In genomic region chr14:30606817-30607216, GRCm38 (mm10) we compare ENCODE assay signal across 31 mouse cellular contexts. TPM values are rescaled to one million over a fixed set of nuclear protein-coding genes. Genes with fewer than 3 reads are reported as not detected.
DNase-seq lines count a peak whose midpoint lies in the region; ATAC-seq and TF ChIP-seq lines count a peak whose summit lies in the region.
"Had no signal": no experiment of that assay in that cellular context is flagged by ENCODE, and none has a peak within 500 bp of the region (broad histone marks: within the 10 kb centered on the region; RNA-seq: fewer than 3 reads in every experiment).

No protein-coding gene starts in this region.

- TF ChIP-seq POLR2A in CH12.LX (IDR thresholded peaks at IDR 0.05; ENCODE audit: low read depth, low read length) = 0 out of 2 replicates have a peak, but pooled peaks have one; percentile 24

- H3K27me3 ChIP-seq in midbrain, embryonic 10.5 days (ENCODE audit: low read depth, poor library complexity, severe bottlenecking) = no peaks in the 10 kb centered on the region
- H3K27me3 ChIP-seq in midbrain, embryonic 13.5 days = no peaks in the 10 kb centered on the region
- no peaks in the 10 kb centered on the region for H3K27me3 ChIP-seq in CH12.LX (replicated peaks)
- H3K27me3 ChIP-seq in stomach, embryonic 16.5 days (ENCODE audit: control insufficient read depth, insufficient read depth, low read length) = no peaks in the 10 kb centered on the region
- H3K27me3 ChIP-seq: embryonic facial prominence, embryonic 15.5 days; forebrain, embryonic 15.5 days; limb, embryonic 13.5 days; liver, embryonic 13.5 days; lung, embryonic 15.5 days; Patski had no signal

- TF ChIP-seq CTCF in CH12.LX (conservative IDR thresholded peaks at IDR 0.05 in 1 of 2, IDR thresholded peaks at IDR 0.05 in 1 of 2; ENCODE audit: low read depth in 2 of 2, low read length in 2 of 2) = no peak

- no peak for ATAC-seq in midbrain, embryonic 13.5 days
- ATAC-seq in stomach, embryonic 16.5 days (ENCODE audit: insufficient read depth, low FRiP score) = no peak
- ATAC-seq: activated CD4-positive, CD25-positive, alpha-beta regulatory T cell, adult 4 months; forebrain, embryonic 15.5 days; hindbrain, embryonic 16.5 days; intestine, embryonic 16.5 days; Patski had no signal

- H3K4me1 ChIP-seq in midbrain, embryonic 10.5 days = peaks cover 13% of the 10 kb centered on the region
- H3K4me1 ChIP-seq in midbrain, embryonic 13.5 days (replicated peaks) = no peaks in the 10 kb centered on the region
- peaks cover 54 to 70% of the 10 kb centered on the region in 2 experiments for H3K4me1 ChIP-seq in CH12.LX (ENCODE audit: control insufficient read depth in 1 of 2, insufficient read depth in 2 of 2)
- no peaks in the 10 kb centered on the region for H3K4me1 ChIP-seq in stomach, embryonic 16.5 days (ENCODE audit: control insufficient read depth, insufficient read depth, low read length)
- H3K4me1 ChIP-seq: forebrain, embryonic 15.5 days; limb, embryonic 13.5 days had no signal

- H3K4me2 ChIP-seq in midbrain, embryonic 13.5 days (replicated peaks) = no peak overlapping the region
- no peak overlapping the region for H3K4me2 ChIP-seq in CH12.LX (ENCODE audit: insufficient read depth, low read depth, poor library complexity, severe bottlenecking)
- H3K4me2 ChIP-seq in stomach, embryonic 16.5 days (ENCODE audit: low read depth, low read length) = no peak overlapping the region
- H3K4me2 ChIP-seq: embryonic facial prominence, embryonic 15.5 days; forebrain, embryonic 15.5 days; heart, embryonic 11.5 days; limb, embryonic 13.5 days; liver, embryonic 13.5 days; lung, embryonic 15.5 days had no signal

- 88% methylated on average over 5 of the region's 5 CpGs for WGBS in midbrain, embryonic 10.5 days
- 82% methylated on average over 5 of the region's 5 CpGs for WGBS in midbrain, embryonic 13.5 days
- 80% methylated on average over 5 of the region's 5 CpGs for WGBS in stomach, embryonic 16.5 days

- no peak for TF ChIP-seq RAD21 in CH12.LX (IDR thresholded peaks at IDR 0.05; ENCODE audit: low read depth, low read length)

- intact Hi-C loops in heart, postnatal 36 days (cut with DNase I) = no loop called here

- in situ Hi-C loops in CH12.LX (cut with MboI; ENCODE audit: low pct_ligation_motif_present, low pct_unique_long_range_greater_than_20kb, low sequenced_read_pairs) = no loop called here

- H3K9ac ChIP-seq in midbrain, embryonic 13.5 days (replicated peaks) = no peak overlapping the region
- H3K9ac ChIP-seq in CH12.LX (ENCODE audit: insufficient read depth, low read depth) = no peak overlapping the region
- no peak overlapping the region for H3K9ac ChIP-seq in stomach, embryonic 16.5 days (ENCODE audit: low read length)
- H3K9ac ChIP-seq: embryonic facial prominence, embryonic 15.5 days; forebrain, embryonic 15.5 days; limb, embryonic 13.5 days; liver, embryonic 13.5 days; lung, embryonic 15.5 days had no signal

- peak overlapping the region; percentile 4; the same call in 1 of the 2 replicates for H3K27ac ChIP-seq in midbrain, embryonic 10.5 days (replicated peaks)
- no peak overlapping the region for H3K27ac ChIP-seq in midbrain, embryonic 13.5 days
- H3K27ac ChIP-seq in CH12.LX (ENCODE audit: insufficient read depth, low read depth) = peak overlapping the region; percentile 69
- 0 out of 2 replicates have a peak overlapping the region, but pooled peaks have one; percentile 18 for H3K27ac ChIP-seq in stomach, embryonic 16.5 days (ENCODE audit: low read length)
- H3K27ac ChIP-seq: embryonic facial prominence, embryonic 15.5 days; forebrain, embryonic 15.5 days; hindbrain, embryonic 10.5 days; limb, embryonic 13.5 days; liver, embryonic 13.5 days; lung, embryonic 15.5 days had no signal

- no peak for DNase-seq in midbrain, embryonic 10.5 days (ENCODE audit: low spot score)
- peak; percentile 74 for DNase-seq in CH12.LX (ENCODE audit: extremely low read depth)
- DNase-seq in ES-CJ7 (ENCODE audit: low read depth, low spot score) = peak; percentile 79
- DNase-seq in heart, postnatal 36 days = no peak
- no peak for DNase-seq in embryo, embryonic 10.5 days (ENCODE audit: low spot score)
- DNase-seq: adrenal gland, adult 8-10 months; cerebellum, adult 2 months; cerebellum, postnatal 25 days; embryo, embryonic 11 days; gastrocnemius, postnatal 14 days; heart, adult 11 months; kidney, adult 9 months; kidney, postnatal 36 days; liver, embryonic 13.5 days; lung, postnatal 36 days; right cerebral cortex, postnatal 14 days; spleen, adult 18-20 months; thymus, postnatal 14 days had no signal

- dilution Hi-C loops in CH12.LX (cut with MboI; ENCODE audit: extremely low pct_ligation_motif_present, extremely low pct_unique_long_range_greater_than_20kb, low sequenced_read_pairs) = no loop called here

- no peak overlapping the region for H3K4me3 ChIP-seq in midbrain, embryonic 10.5 days
- no peak overlapping the region for H3K4me3 ChIP-seq in midbrain, embryonic 13.5 days (replicated peaks)
- H3K4me3 ChIP-seq in CH12.LX (replicated peaks in 1 of 3; ENCODE audit: low read depth in 2 of 3, low read length in 2 of 3, poor library complexity in 1 of 3) = no peak overlapping the region
- H3K4me3 ChIP-seq in stomach, embryonic 16.5 days (replicated peaks; ENCODE audit: low read length) = no peak overlapping the region
- H3K4me3 ChIP-seq: embryonic facial prominence, embryonic 15.5 days; forebrain, embryonic 15.5 days; hindbrain, embryonic 10.5 days; limb, embryonic 13.5 days; liver, embryonic 13.5 days; lung, embryonic 15.5 days had no signal

- H3K9me3 ChIP-seq in midbrain, embryonic 10.5 days (replicated peaks) = no peaks in the 10 kb centered on the region
- no peaks in the 10 kb centered on the region for H3K9me3 ChIP-seq in midbrain, embryonic 13.5 days
- no peaks in the 10 kb centered on the region for H3K9me3 ChIP-seq in CH12.LX (replicated peaks; ENCODE audit: low read length)
- no peaks in the 10 kb centered on the region for H3K9me3 ChIP-seq in stomach, embryonic 16.5 days (replicated peaks; ENCODE audit: control insufficient read depth, low read length)
- H3K9me3 ChIP-seq: embryonic facial prominence, embryonic 15.5 days; forebrain, embryonic 15.5 days; G1E; hindbrain, embryonic 10.5 days; limb, embryonic 13.5 days; liver, embryonic 13.5 days; lung, embryonic 15.5 days had no signal

- H3K36me3 ChIP-seq in midbrain, embryonic 10.5 days = peaks cover 9% of the 10 kb centered on the region
- 0 out of 2 replicates have a peak, but pooled peaks cover 9% of the 10 kb centered on the region for H3K36me3 ChIP-seq in midbrain, embryonic 13.5 days
- H3K36me3 ChIP-seq in CH12.LX (replicated peaks in 1 of 2; ENCODE audit: control insufficient read depth in 1 of 2, insufficient read depth in 1 of 2, low read length in 1 of 2) = peaks cover 68 to 92% of the 10 kb centered on the region in 2 experiments
- H3K36me3 ChIP-seq in stomach, embryonic 16.5 days (ENCODE audit: control insufficient read depth, insufficient read depth, low read length) = peaks cover 11% of the 10 kb centered on the region
- H3K36me3 ChIP-seq: forebrain, embryonic 15.5 days had no signal

- peaks cover 16% of the 10 kb centered on the region for H3K79me2 ChIP-seq in CH12.LX (replicated peaks; ENCODE audit: control insufficient read depth, extremely low read depth, insufficient read depth, poor library complexity, severe bottlenecking)

- TF ChIP-seq EP300 in CH12.LX (IDR thresholded peaks at IDR 0.05; ENCODE audit: low read length) = no peak; the same call in 1 of the 2 replicates

TF ChIP-seq in CH12.LX, 34 proteins besides CTCF, POLR2A, EP300 and RAD21:
- TF ChIP-seq TCF12 (IDR thresholded peaks at IDR 0.05; ENCODE audit: low read depth, low read length) (peak; percentile 77), MEF2A (IDR thresholded peaks at IDR 0.05; ENCODE audit: borderline replicate concordance, low read depth, low read length) (no peak), BHLHE40 (IDR thresholded peaks at IDR 0.05; ENCODE audit: low read depth, low read length) (peak; percentile 27; the same call in 1 of the 2 replicates)

RNA-seq across cellular contexts. Expression of gene Prkcd, which starts 19.2 kb away (rescaled TPM):
- polyA plus RNA-seq in midbrain, embryonic 10.5 days (2016; fragmentation: Nextera tagmentation; extraction: Ambion mirVana) = 20.8 and 23.2 TPM in 2 replicates
- polyA plus RNA-seq in midbrain, embryonic 13.5 days (2015; fragmentation: Nextera tagmentation; extraction: Ambion mirVana) = 14.5 and 17.4 TPM in 2 replicates
- total RNA-seq in CH12.LX (2012; rRNA removed) = 109 and 110 TPM in 2 replicates
- total RNA-seq in CH12.LX (2014; rRNA removed) = 119 and 122 TPM in 2 replicates
- 186 and 189 TPM in 2 replicates for polyA plus RNA-seq in CH12.LX (2012; ENCODE audit: insufficient read length, low read depth)
- 54.8 and 56.5 TPM in 2 replicates for polyA plus RNA-seq in stomach, embryonic 16.5 days (2015; fragmentation: Nextera tagmentation; extraction: Ambion mirVana)
- 10 to 100 TPM; 10.5 to 14.3 TPM for total RNA-seq in heart, postnatal 36 days (2021)

RNA-seq across cellular contexts. Expression of gene Rft1, which starts 47.3 kb away (rescaled TPM):
- polyA plus RNA-seq in midbrain, embryonic 10.5 days (2016; fragmentation: Nextera tagmentation; extraction: Ambion mirVana) = 14.8 and 15.3 TPM in 2 replicates
- 10.8 and 10.9 TPM in 2 replicates for polyA plus RNA-seq in midbrain, embryonic 13.5 days (2015; fragmentation: Nextera tagmentation; extraction: Ambion mirVana)
- total RNA-seq in CH12.LX (2012; rRNA removed) = 12.0 and 13.5 TPM in 2 replicates
- 25.8 and 26.0 TPM in 2 replicates for total RNA-seq in CH12.LX (2014; rRNA removed)
- polyA plus RNA-seq in CH12.LX (2012; ENCODE audit: insufficient read length, low read depth) = 15.3 and 17.7 TPM in 2 replicates
- 15.6 and 17.7 TPM in 2 replicates for polyA plus RNA-seq in stomach, embryonic 16.5 days (2015; fragmentation: Nextera tagmentation; extraction: Ambion mirVana)
- total RNA-seq in heart, postnatal 36 days (2021) = 1 to 10 TPM; 6.8 to 7.4 TPM

RNA-seq across cellular contexts. Expression of gene Tkt, which starts 58.7 kb away (rescaled TPM):
- 312 and 334 TPM in 2 replicates for polyA plus RNA-seq in midbrain, embryonic 10.5 days (2016; fragmentation: Nextera tagmentation; extraction: Ambion mirVana)
- 210 and 213 TPM in 2 replicates for polyA plus RNA-seq in midbrain, embryonic 13.5 days (2015; fragmentation: Nextera tagmentation; extraction: Ambion mirVana)
- 432 and 450 TPM in 2 replicates for total RNA-seq in CH12.LX (2012; rRNA removed)
- 420 and 456 TPM in 2 replicates for total RNA-seq in CH12.LX (2014; rRNA removed)
- polyA plus RNA-seq in CH12.LX (2012; ENCODE audit: insufficient read length, low read depth) = 735 and 837 TPM in 2 replicates
- polyA plus RNA-seq in stomach, embryonic 16.5 days (2015; fragmentation: Nextera tagmentation; extraction: Ambion mirVana) = 292 and 307 TPM in 2 replicates
- total RNA-seq in heart, postnatal 36 days (2021) = 10 to 100 TPM; 32.9 to 50.2 TPM

Comparison
In these comparisons a context has a peak if more than half of its experiments do, and no peak if none do; other contexts are left out.
1. DNase-seq: peak in CH12.LX (single experiment) and ES-CJ7 (single experiment); none in midbrain, embryonic 10.5 days (single experiment), heart, postnatal 36 days (0 of 2) and embryo, embryonic 10.5 days (single experiment).